Mouse (Mus musculus) brain, adult 2 months (tissue): Measurements from ENCODE around the gene Cep290.
"Not testable (repeated sequence)": the region's sequence is repeated elsewhere in the genome, so short reads cannot be mapped to it uniquely, and the experiment has no call there.

Experiments
- DNase-seq: peaks from one replicate; pipeline ENCODE4 v3.0.0; 2011; ENCODE audit warnings: low read depth, low spot score

The Cep290 gene

GRCm38 (mm10) chr10:100487097-100487978 is at the start of gene Cep290, which contains the start of gene Tmtc3:
Cep290 (plus strand) TSS chr10:100487558.
Tmtc3 (minus strand) TSS chr10:100487350.
- peak; percentile 100 for DNase-seq

GRCm38 (mm10) chr10:100449394-100449793 is 38.0 kb upstream of the Cep290 start:
- DNase-seq = peak; percentile 5

GRCm38 (mm10) chr10:100460515-100460914 is 26.8 kb upstream of the Cep290 start:
- DNase-seq = no peak

GRCm38 (mm10) chr10:100475040-100475439 is 12.3 kb upstream of the Cep290 start:
- DNase-seq = peak; percentile 10

GRCm38 (mm10) chr10:100479538-100479937 is 7.8 kb upstream of the Cep290 start:
- DNase-seq = no peak

- DNase-seq = peak; percentile 41
Observed at GRCm38 (mm10) chr10:100486701-100487096, 659 bp upstream of the Cep290 start.

- DNase-seq = no peak
Observed at GRCm38 (mm10) chr10:100491916-100492315, 4.6 kb downstream of the Cep290 start.

- DNase-seq = no peak
Observed at GRCm38 (mm10) chr10:100498309-100498708, 11.0 kb downstream of the Cep290 start.

- no peak for DNase-seq
Observed at GRCm38 (mm10) chr10:100508170-100508569, 20.8 kb downstream of the Cep290 start.

- no peak for DNase-seq
Observed at GRCm38 (mm10) chr10:100521617-100522016, 34.3 kb downstream of the Cep290 start.

GRCm38 (mm10) chr10:100522330-100522729 is 35.0 kb downstream of the Cep290 start:
- DNase-seq = no peak

GRCm38 (mm10) chr10:100524499-100525390 is 37.4 kb downstream of the Cep290 start:
- DNase-seq = no peak

GRCm38 (mm10) chr10:100556566-100557175 is 69.3 kb downstream of the Cep290 start:
- peak; percentile 17 for DNase-seq

GRCm38 (mm10) chr10:100560194-100560883 is 73.0 kb downstream of the Cep290 start:
- DNase-seq = not testable (repeated sequence)

- peak; percentile 55 for DNase-seq
Observed at GRCm38 (mm10) chr10:100564112-100564511, 76.8 kb downstream of the Cep290 start.

GRCm38 (mm10) chr10:100571707-100572106 is 84.3 kb downstream of the Cep290 start:
- peak; percentile 49 for DNase-seq

GRCm38 (mm10) chr10:100574505-100575149 is 87.3 kb downstream of the Cep290 start:
- no peak for DNase-seq

- DNase-seq = no peak
Observed at GRCm38 (mm10) chr10:100575294-100575693, 87.9 kb downstream of the Cep290 start.

- DNase-seq = no peak
Observed at GRCm38 (mm10) chr10:100584178-100584577, 96.8 kb downstream of the Cep290 start.

GRCm38 (mm10) chr10:100588524-100588923 is 101.2 kb downstream of the Cep290 start:
- DNase-seq = no peak
